Mouse (Mus musculus): Measurements from ENCODE around the gene Arhgef6. TPM values are rescaled to one million over a fixed set of nuclear protein-coding genes. Genes with fewer than 3 reads are reported as not detected.

Arhgef6 gene
- total and polyA plus RNA-seq, 3 experiments: 1.1 to 3.3 TPM; not detected in 1

GRCm38 (mm10) chrX:57219563-57219962 is 119.0 kb downstream of the Arhgef6 start:
- H3K79me2 ChIP-seq (ENCODE audit: control insufficient read depth, insufficient read depth, low read length, poor library complexity): no peaks in the 10 kb centered on the region

GRCm38 (mm10) chrX:57216271-57216670 is 122.3 kb downstream of the Arhgef6 start:
- Histone ChIP-seq H3K4me3 (ENCODE audit: control insufficient read depth in 1 of 2, insufficient read depth in 1 of 2, low read depth in 2 of 2, low read length in 2 of 2) (no peak overlapping the region), H3K27me3 (ENCODE audit: control insufficient read depth in 1 of 2, insufficient read depth in 2 of 2, low read length in 2 of 2) (no peaks in the 10 kb centered on the region), H3K9me3 (replicated peaks; ENCODE audit: insufficient read depth, low read length) (no peaks in the 10 kb centered on the region), H3K27ac (ENCODE audit: control insufficient read depth, low read depth, low read length) (no peak overlapping the region), H3K9ac (ENCODE audit: control insufficient read depth, low read depth, low read length, poor library complexity, severe bottlenecking) (no peak overlapping the region), H3K4me1 (ENCODE audit: control insufficient read depth in 1 of 2, insufficient read depth in 2 of 2, low read length in 2 of 2) (no peaks in the 10 kb centered on the region), H3K36me3 (ENCODE audit: control insufficient read depth in 1 of 2, insufficient read depth in 2 of 2, low read length in 2 of 2) (no peaks in the 10 kb centered on the region), H3K79me2 (ENCODE audit: control insufficient read depth, insufficient read depth, low read length, poor library complexity) (no peaks in the 10 kb centered on the region)
- TF ChIP-seq POLR2AphosphoS2 (IDR thresholded peaks at IDR 0.05; ENCODE audit: low read length): no peak
- no peak for TF ChIP-seq NELFE (IDR thresholded peaks at IDR 0.05; ENCODE audit: low read depth, low read length)
- no peak for TF ChIP-seq SIN3A (IDR thresholded peaks at IDR 0.05; ENCODE audit: low read length)
- TF ChIP-seq GABPA (IDR thresholded peaks at IDR 0.05; ENCODE audit: low read depth, low read length): no peak
- TF ChIP-seq TAL1 (IDR thresholded peaks at IDR 0.05; ENCODE audit: low read length): no peak
- TF ChIP-seq E2F4 (IDR thresholded peaks at IDR 0.05; ENCODE audit: borderline replicate concordance, low read depth, low read length): no peak
- no peak for TF ChIP-seq UBTF (IDR thresholded peaks at IDR 0.05; ENCODE audit: borderline replicate concordance, insufficient read depth, low read depth, low read length)
- no peak for TF ChIP-seq NRF1 (IDR thresholded peaks at IDR 0.05; ENCODE audit: insufficient read depth, low read depth, low read length, poor library complexity, severe bottlenecking)
- TF ChIP-seq BHLHE40 (IDR thresholded peaks at IDR 0.05; ENCODE audit: borderline replicate concordance, low read depth, low read length): no peak
- no peak for TF ChIP-seq MAZ (IDR thresholded peaks at IDR 0.05; ENCODE audit: low read depth, low read length)
- no peak for TF ChIP-seq KAT2A (conservative IDR thresholded peaks at IDR 0.05; ENCODE audit: low read depth, low read length)
- no peak for TF ChIP-seq TBP (IDR thresholded peaks at IDR 0.05; ENCODE audit: low read depth, low read length)
- no peak for TF ChIP-seq ELF1 (IDR thresholded peaks at IDR 0.05; ENCODE audit: low read depth, low read length)
- TF ChIP-seq ZNF384 (IDR thresholded peaks at IDR 0.05; ENCODE audit: low read depth, low read length): no peak
- no peak for TF ChIP-seq POLR2AphosphoS5 (IDR thresholded peaks at IDR 0.05; ENCODE audit: borderline replicate concordance, low read depth, low read length)
- no peak for DNase-seq (ENCODE audit: low read depth, low spot score)

More at GRCm38 (mm10) chrX:57219563-57219962, 119.0 kb downstream of the Arhgef6 start:
- Histone ChIP-seq H3K4me1 (ENCODE audit: control insufficient read depth in 1 of 2, insufficient read depth in 2 of 2, low read length in 2 of 2) (no peaks in the 10 kb centered on the region), H3K4me3 (ENCODE audit: control insufficient read depth in 1 of 2, insufficient read depth in 1 of 2, low read depth in 2 of 2, low read length in 2 of 2) (no peak overlapping the region), H3K27me3 (ENCODE audit: control insufficient read depth in 1 of 2, insufficient read depth in 2 of 2, low read length in 2 of 2) (no peaks in the 10 kb centered on the region), H3K36me3 (ENCODE audit: control insufficient read depth in 1 of 2, insufficient read depth in 2 of 2, low read length in 2 of 2) (no peaks in the 10 kb centered on the region), H3K27ac (ENCODE audit: control insufficient read depth, low read depth, low read length) (no peak overlapping the region), H3K9ac (ENCODE audit: control insufficient read depth, low read depth, low read length, poor library complexity, severe bottlenecking) (no peak overlapping the region), H3K9me3 (replicated peaks; ENCODE audit: insufficient read depth, low read length) (no peaks in the 10 kb centered on the region)
- DNase-seq (ENCODE audit: low read depth, low spot score): no peak
- TF ChIP-seq POLR2AphosphoS2 (IDR thresholded peaks at IDR 0.05; ENCODE audit: low read length) (no peak), TCF12 (IDR thresholded peaks at IDR 0.05; ENCODE audit: low read depth, low read length) (no peak), ELF1 (IDR thresholded peaks at IDR 0.05; ENCODE audit: low read depth, low read length) (no peak), BHLHE40 (IDR thresholded peaks at IDR 0.05; ENCODE audit: borderline replicate concordance, low read depth, low read length) (no peak), MAX (IDR thresholded peaks at IDR 0.05; ENCODE audit: low read length) (no peak), ZMIZ1 (IDR thresholded peaks at IDR 0.05; ENCODE audit: low read depth, low read length) (no peak), USF2 (IDR thresholded peaks at IDR 0.05; ENCODE audit: borderline replicate concordance in 1 of 2, insufficient read depth in 1 of 2, low read depth in 1 of 2, low read length in 2 of 2) (no peak), E2F4 (IDR thresholded peaks at IDR 0.05; ENCODE audit: borderline replicate concordance, low read depth, low read length) (no peak), MAZ (IDR thresholded peaks at IDR 0.05; ENCODE audit: low read depth, low read length) (no peak), CHD2 (IDR thresholded peaks at IDR 0.05; ENCODE audit: low read length) (no peak), ZKSCAN1 (IDR thresholded peaks at IDR 0.05; ENCODE audit: low read depth, low read length) (no peak), KAT2A (conservative IDR thresholded peaks at IDR 0.05; ENCODE audit: low read depth, low read length) (no peak), MEF2A (IDR thresholded peaks at IDR 0.05; ENCODE audit: extremely low read depth, insufficient replicate concordance, low read depth, low read length, poor library complexity, severe bottlenecking) (no peak), MYC (IDR thresholded peaks at IDR 0.05; ENCODE audit: low read depth, low read length) (no peak), TAL1 (IDR thresholded peaks at IDR 0.05; ENCODE audit: low read length) (no peak), UBTF (IDR thresholded peaks at IDR 0.05; ENCODE audit: borderline replicate concordance, insufficient read depth, low read depth, low read length) (no peak)

Data from MEL (cell line).